Mouse (Mus musculus) heart, embryonic 12.5 days (tissue): ENCODE results near the gene Lig1. TPM values are rescaled to one million over a fixed set of nuclear protein-coding genes. Genes with fewer than 3 reads are reported as not detected.
"Not testable (repeated sequence)": the region's sequence is repeated elsewhere in the genome, so short reads cannot be mapped to it uniquely, and the experiment has no call there.

Experiments
- ATAC-seq: fragments of 200-750 bp; cut with Nextera tagmentation; 2 replicates; pipeline ENCODE4 v1.8.0; 2017; ENCODE audit warnings: moderate TSS enrichment, moderate library complexity; ENCODE audit not compliant: insufficient number of reproducible peaks, low FRiP score
- H3K27ac ChIP-seq: fragments of 300-500 bp; sonication (generic); 2 replicates; pipeline ENCODE4 v1.5.1; 2016; ENCODE audit warnings: mild to moderate bottlenecking, moderate library complexity; ENCODE audit not compliant: poor library complexity, severe bottlenecking
- H3K27me3 ChIP-seq: fragments of 300-500 bp; sonication (generic); replicated peaks from 2 replicates; pipeline ENCODE4 v1.6.1; 2016; ENCODE audit warnings: mild to moderate bottlenecking, moderate library complexity
- H3K36me3 ChIP-seq: fragments of 300-500 bp; sonication (generic); 2 replicates; pipeline ENCODE4 v1.6.1; 2016; ENCODE audit warnings: mild to moderate bottlenecking, moderate library complexity
- H3K4me1 ChIP-seq: fragments of 300-500 bp; sonication (generic); replicated peaks from 2 replicates; pipeline ENCODE4 v1.6.1; 2016; ENCODE audit warnings: mild to moderate bottlenecking
- H3K4me2 ChIP-seq: fragments of 300-500 bp; sonication (generic); 2 replicates; pipeline ENCODE4 v1.6.1; 2016; ENCODE audit warnings: mild to moderate bottlenecking, moderate library complexity
- H3K4me3 ChIP-seq: fragments of 300-500 bp; sonication (generic); 2 replicates; pipeline ENCODE4 v1.5.1; 2016; ENCODE audit warnings: mild to moderate bottlenecking
- H3K9ac ChIP-seq: fragments of 300-500 bp; sonication (generic); 2 replicates; pipeline ENCODE4 v1.6.1; 2016; ENCODE audit warnings: mild to moderate bottlenecking, moderate library complexity
- H3K9me3 ChIP-seq: fragments of 300-500 bp; sonication (generic); replicated peaks from 2 replicates; pipeline ENCODE4 v1.6.1; 2016; ENCODE audit warnings: mild to moderate bottlenecking, moderate library complexity
- WGBS: fragments of 180-500 bp; shearing (Covaris S2); methylation state at CpG from one replicate; pipeline ENCODE4 v1.1.7; 2016; 5-methylcytosine and 5-hydroxymethylcytosine counted together
- polyA plus RNA-seq: library from polyadenylated mRNA; unstranded; fragments of >200 nt; fragmentation: Nextera tagmentation; extraction: Ambion mirVana; gene quantifications from 2 replicates; pipeline ENCODE4 v1.2.1, GENCODE M21; 2016

Gene Lig1
- 67.8 and 72.2 TPM in 2 replicates for polyA plus RNA-seq

GRCm38 (mm10) chr7:13277081-13277480 lies at the start of gene Lig1:
Gene Lig1, plus strand, starts transcription at chr7:13277283.
- Histone ChIP-seq H3K4me3 (peak within 1 kb of the TSS; percentile 64), H3K9me3 (no peaks in the 10 kb centered on the region), H3K4me1 (0 out of 2 replicates have a peak, but pooled peaks cover 5% of the 10 kb centered on the region), H3K27me3 (no peaks in the 10 kb centered on the region), H3K4me2 (peak within 1 kb of the TSS; percentile 83), H3K36me3 (peaks cover 52% of the 10 kb centered on the region), H3K9ac (peak within 1 kb of the TSS; percentile 77), H3K27ac (peak within 1 kb of the TSS; percentile 85)
- WGBS, result 95% methylated on average over 16 of the region's 16 CpGs
- ATAC-seq, result no peak

- 0 out of 2 replicates have a peak overlapping the region, but pooled peaks have one; percentile 17 for H3K4me2 ChIP-seq
- 40% methylated on average over 50 of the region's 50 CpGs for WGBS
- H3K9me3 ChIP-seq, result no peaks in the 10 kb centered on the region
- no peak overlapping the region for H3K9ac ChIP-seq
- H3K27me3 ChIP-seq, result peaks cover 18% of the 10 kb centered on the region
- H3K4me1 ChIP-seq, result no peaks in the 10 kb centered on the region
- ATAC-seq, result no peak
- H3K27ac ChIP-seq, result no peak overlapping the region
- peaks cover 8% of the 10 kb centered on the region; the same call in 1 of the 2 replicates for H3K36me3 ChIP-seq
- H3K4me3 ChIP-seq, result no peak overlapping the region
These were observed 16.1 kb upstream of the Lig1 start for GRCm38 (mm10) chr7:13260746-13261700.

DNA sequence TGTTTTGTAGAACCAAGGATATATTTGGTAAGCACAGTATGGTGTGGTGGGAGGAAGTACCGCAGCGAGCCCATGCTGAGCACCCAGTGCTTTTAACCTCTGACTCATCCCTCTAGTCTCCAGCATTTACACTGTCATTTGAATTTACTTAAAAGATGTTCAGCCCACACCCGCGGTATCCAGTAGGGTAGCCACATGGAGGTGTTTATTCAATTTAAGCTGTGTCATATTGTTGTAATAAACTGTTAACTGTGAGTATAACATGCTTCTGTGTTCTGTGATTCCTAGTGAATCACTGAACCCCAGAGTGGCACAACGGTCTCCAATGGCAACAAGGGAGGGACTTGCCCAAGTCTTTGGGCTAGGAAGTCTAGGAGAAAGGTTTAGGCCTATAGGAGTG lies 13.2 kb upstream of the Lig1 start:
- Histone ChIP-seq H3K9ac (no peak overlapping the region), H3K4me2 (no peak overlapping the region), H3K27ac (no peak overlapping the region), H3K4me3 (no peak overlapping the region), H3K27me3 (peaks cover 18% of the 10 kb centered on the region), H3K36me3 (peaks cover 8% of the 10 kb centered on the region; the same call in 1 of the 2 replicates), H3K4me1 (no peaks in the 10 kb centered on the region), H3K9me3 (no peaks in the 10 kb centered on the region)
- no peak for ATAC-seq
- WGBS, result 70% methylated on average over 5 of the region's 5 CpGs

DNA sequence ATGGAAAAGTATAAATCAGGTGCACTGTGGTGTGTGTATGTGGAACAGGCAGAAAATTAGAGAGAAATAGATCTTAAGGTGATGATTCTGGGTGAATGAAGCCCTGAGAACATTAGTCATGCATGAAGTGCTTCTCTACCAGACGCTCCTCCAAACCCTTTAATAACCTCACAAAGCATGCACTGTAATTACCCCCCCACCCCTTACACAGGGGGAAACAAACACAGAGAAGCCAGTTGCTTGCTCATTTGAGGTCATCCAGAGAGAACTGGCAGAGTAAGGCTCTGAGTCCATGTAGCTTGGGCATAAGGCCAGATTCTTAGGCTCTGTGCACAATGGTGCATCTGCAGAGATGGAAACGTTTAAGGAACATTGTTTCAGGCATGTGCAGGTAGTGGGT lies 12.7 kb upstream of the Lig1 start:
- H3K9ac ChIP-seq, result no peak overlapping the region
- H3K4me3 ChIP-seq, result no peak overlapping the region
- WGBS, result 84% methylated on average over 2 of the region's 2 CpGs
- H3K4me2 ChIP-seq, result no peak overlapping the region
- H3K36me3 ChIP-seq, result peaks cover 12% of the 10 kb centered on the region; the same call in 1 of the 2 replicates
- H3K9me3 ChIP-seq, result no peaks in the 10 kb centered on the region
- ATAC-seq, result no peak
- no peak overlapping the region for H3K27ac ChIP-seq
- no peaks in the 10 kb centered on the region for H3K4me1 ChIP-seq
- peaks cover 18% of the 10 kb centered on the region for H3K27me3 ChIP-seq

- Histone ChIP-seq H3K27ac (no peak overlapping the region), H3K27me3 (no peaks in the 10 kb centered on the region), H3K36me3 (peaks cover 14% of the 10 kb centered on the region), H3K4me1 (no peaks in the 10 kb centered on the region), H3K9me3 (no peaks in the 10 kb centered on the region), H3K4me2 (no peak overlapping the region), H3K4me3 (no peak overlapping the region), H3K9ac (no peak overlapping the region)
- no peak for ATAC-seq
- 83% methylated on average over 4 of the region's 4 CpGs for WGBS
These were observed 8.3 kb upstream of the Lig1 start for GRCm38 (mm10) chr7:13268749-13269260.

- H3K9me3 ChIP-seq, result no peaks in the 10 kb centered on the region
- WGBS, result 66% methylated on average over 11 of the region's 11 CpGs
- H3K4me2 ChIP-seq, result no peak overlapping the region
- no peak for ATAC-seq
- H3K4me1 ChIP-seq, result no peaks in the 10 kb centered on the region
- no peak overlapping the region for H3K4me3 ChIP-seq
- H3K27me3 ChIP-seq, result no peaks in the 10 kb centered on the region
- H3K27ac ChIP-seq, result no peak overlapping the region
- peaks cover 14% of the 10 kb centered on the region for H3K36me3 ChIP-seq
- no peak overlapping the region for H3K9ac ChIP-seq
These were observed 7.7 kb upstream of the Lig1 start for GRCm38 (mm10) chr7:13269394-13269793.

- Histone ChIP-seq H3K4me1 (no peaks in the 10 kb centered on the region), H3K27ac (no peak overlapping the region), H3K27me3 (no peaks in the 10 kb centered on the region), H3K4me2 (no peak overlapping the region), H3K9me3 (no peaks in the 10 kb centered on the region), H3K36me3 (peaks cover 31% of the 10 kb centered on the region), H3K4me3 (no peak overlapping the region), H3K9ac (no peak overlapping the region)
- WGBS, result 74% methylated on average over 1 of the region's 1 CpGs
- ATAC-seq, result no peak
These were observed 5.4 kb upstream of the Lig1 start for GRCm38 (mm10) chr7:13271704-13272103.

GRCm38 (mm10) chr7:13277833-13278232 lies 750 bp downstream of the Lig1 start:
- Histone ChIP-seq H3K27me3 (no peaks in the 10 kb centered on the region), H3K9me3 (no peaks in the 10 kb centered on the region), H3K4me1 (0 out of 2 replicates have a peak, but pooled peaks cover 5% of the 10 kb centered on the region), H3K36me3 (peaks cover 55% of the 10 kb centered on the region), H3K27ac (peak overlapping the region; percentile 85), H3K4me3 (peak overlapping the region; percentile 64), H3K4me2 (peak overlapping the region; percentile 83), H3K9ac (peak overlapping the region; percentile 77)
- WGBS, result 30% methylated on average over 2 of the region's 2 CpGs
- no peak for ATAC-seq

DNA sequence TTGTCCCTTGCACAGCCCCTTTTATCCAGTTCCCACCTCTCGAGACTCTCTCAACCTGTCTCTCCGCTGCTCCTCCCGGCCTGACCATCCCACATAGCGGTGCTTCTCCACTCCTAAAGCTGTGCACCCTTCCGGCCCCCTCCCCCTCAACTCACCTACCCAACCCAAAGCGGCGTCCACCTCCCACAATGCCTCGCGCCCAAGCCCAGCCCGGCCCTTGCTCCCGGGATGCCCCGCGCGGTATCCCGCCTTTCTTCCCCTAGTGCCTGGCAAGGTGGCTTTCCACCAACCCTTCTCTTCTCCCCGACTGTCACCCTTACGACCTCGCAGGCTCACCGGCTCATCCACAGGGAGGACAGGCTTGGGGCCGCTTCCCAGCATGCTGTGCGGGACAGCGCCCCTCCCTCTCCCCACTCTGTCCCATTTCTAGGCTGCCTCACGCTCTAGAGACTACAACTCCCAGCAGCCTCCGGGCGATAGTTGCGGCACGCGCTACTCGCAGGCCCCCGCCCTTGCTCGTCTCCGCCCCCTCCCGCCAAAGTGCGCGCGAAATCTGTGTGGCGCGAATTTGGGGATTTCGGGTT lies 1.3 kb downstream of the Lig1 start, which contains the start of gene Zswim9:
TSS of gene Zswim9 (minus strand) at position 414 of the 584 bp plus-strand sequence.
- H3K36me3 ChIP-seq, result peaks cover 56% of the 10 kb centered on the region
- no peaks in the 10 kb centered on the region for H3K9me3 ChIP-seq
- H3K4me1 ChIP-seq, result 0 out of 2 replicates have a peak, but pooled peaks cover 5% of the 10 kb centered on the region
- H3K4me2 ChIP-seq, result peak within 1 kb of the TSS; percentile 83
- WGBS, result under 1% methylated on average over 39 of the region's 39 CpGs
- peak; percentile 99 for ATAC-seq
- peak within 1 kb of the TSS; percentile 64 for H3K4me3 ChIP-seq
- peak within 1 kb of the TSS; percentile 85 for H3K27ac ChIP-seq
- H3K27me3 ChIP-seq, result no peaks in the 10 kb centered on the region
- peak within 1 kb of the TSS; percentile 77 for H3K9ac ChIP-seq

DNA sequence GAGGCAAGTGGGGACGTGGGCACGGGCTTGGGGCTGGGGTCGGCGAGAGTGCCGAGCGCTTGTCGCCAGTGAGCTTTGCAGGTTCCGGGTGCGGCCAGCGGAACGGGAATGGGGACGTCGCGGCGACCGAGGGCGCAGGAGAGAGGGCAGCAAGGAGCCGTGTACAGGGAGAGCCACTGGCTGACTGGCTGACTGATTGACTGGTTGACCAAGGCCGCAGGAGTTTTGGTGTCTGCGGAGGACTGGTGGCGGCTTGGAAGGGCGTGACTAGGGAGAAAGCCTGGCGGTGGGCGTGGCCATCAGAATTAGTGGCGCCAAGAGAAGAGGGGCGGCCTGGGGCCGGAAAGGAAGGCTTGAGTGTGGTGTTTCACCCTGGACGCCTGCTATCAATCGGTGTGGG lies 1.9 kb downstream of the Lig1 start:
- WGBS, result 1% methylated on average over 22 of the region's 29 CpGs
- peak overlapping the region; percentile 83 for H3K4me2 ChIP-seq
- peak; percentile 73 for ATAC-seq
- peaks cover 60% of the 10 kb centered on the region for H3K36me3 ChIP-seq
- H3K9me3 ChIP-seq, H3K4me1 ChIP-seq, H3K27me3 ChIP-seq: not testable (repeated sequence)
- H3K27ac ChIP-seq, result peak overlapping the region; percentile 85; the same call in 1 of the 2 replicates
- peak overlapping the region; percentile 77; the same call in 1 of the 2 replicates for H3K9ac ChIP-seq
- H3K4me3 ChIP-seq, result peak overlapping the region; percentile 64

GRCm38 (mm10) chr7:13288621-13289020 lies 11.5 kb downstream of the Lig1 start:
- peaks cover 90% of the 10 kb centered on the region for H3K36me3 ChIP-seq
- no peak for ATAC-seq
- H3K4me3 ChIP-seq, result no peak overlapping the region
- no peaks in the 10 kb centered on the region for H3K9me3 ChIP-seq
- H3K9ac ChIP-seq, result no peak overlapping the region
- H3K27me3 ChIP-seq, result no peaks in the 10 kb centered on the region
- no peak overlapping the region for H3K27ac ChIP-seq
- H3K4me1 ChIP-seq, result no peaks in the 10 kb centered on the region
- H3K4me2 ChIP-seq, result no peak overlapping the region
- WGBS, result 48% methylated on average over 5 of the region's 5 CpGs
